Mouse (Mus musculus) ovary, postnatal 10 days (tissue): ENCODE data around the gene Il33.
"Not testable (repeated sequence)": the region's sequence is repeated elsewhere in the genome, so short reads cannot be mapped to it uniquely, and the experiment has no call there.

ENCODE experiments used
- DNase-seq: peaks from one replicate; pipeline ENCODE4 v3.0.0; 2022; ENCODE audit warnings: low spot score

The Il33 gene

GRCm38 (mm10) chr19:29937445-29937844 is 12.5 kb downstream of the Il33 start:
- DNase-seq, result no peak

- no peak for DNase-seq
These were observed 15.3 kb downstream of the Il33 start for GRCm38 (mm10) chr19:29940239-29940638.

GRCm38 (mm10) chr19:29941208-29941607 is 16.3 kb downstream of the Il33 start:
- no peak for DNase-seq

- no peak for DNase-seq
These were observed 17.4 kb downstream of the Il33 start for GRCm38 (mm10) chr19:29942358-29942757.

- DNase-seq, result no peak
These were observed 19.5 kb downstream of the Il33 start for GRCm38 (mm10) chr19:29944426-29944825.

- not testable (repeated sequence) for DNase-seq
These were observed 20.0 kb downstream of the Il33 start for GRCm38 (mm10) chr19:29944935-29945334.

- DNase-seq, result no peak
These were observed 20.9 kb downstream of the Il33 start for GRCm38 (mm10) chr19:29945557-29946422.

- DNase-seq, result no peak
These were observed 21.5 kb downstream of the Il33 start for GRCm38 (mm10) chr19:29946423-29946716.

GRCm38 (mm10) chr19:29947056-29947455 is 22.1 kb downstream of the Il33 start:
- no peak for DNase-seq

- DNase-seq, result peak; percentile 38
These were observed 23.2 kb downstream of the Il33 start for GRCm38 (mm10) chr19:29947891-29948801.

- no peak for DNase-seq
These were observed 27.6 kb downstream of the Il33 start for GRCm38 (mm10) chr19:29952538-29952937.

- DNase-seq, result no peak
These were observed 28.9 kb downstream of the Il33 start for GRCm38 (mm10) chr19:29953833-29954232.

GRCm38 (mm10) chr19:29955454-29955853 is 30.5 kb downstream of the Il33 start:
- DNase-seq, result no peak

GRCm38 (mm10) chr19:29960906-29961305 is 36.0 kb downstream of the Il33 start:
- DNase-seq, result no peak

- no peak for DNase-seq
These were observed 36.9 kb downstream of the Il33 start for GRCm38 (mm10) chr19:29961842-29962241.

- DNase-seq, result no peak
These were observed 38.7 kb downstream of the Il33 start for GRCm38 (mm10) chr19:29963598-29964092.

GRCm38 (mm10) chr19:29967960-29968359 is 43.0 kb downstream of the Il33 start:
- DNase-seq, result no peak

GRCm38 (mm10) chr19:29973396-29973795 is 48.5 kb downstream of the Il33 start:
- no peak for DNase-seq

GRCm38 (mm10) chr19:29978847-29979246 is 53.9 kb downstream of the Il33 start:
- no peak for DNase-seq

GRCm38 (mm10) chr19:29979452-29980089 is 54.7 kb downstream of the Il33 start:
- DNase-seq, result no peak

- no peak for DNase-seq
These were observed 59.5 kb downstream of the Il33 start for GRCm38 (mm10) chr19:29984208-29985005.
